Mouse (Mus musculus) spleen, embryonic (tissue): ENCODE measurements at regions not wholly inside any gene's neighbourhood (a gene's known extent, or its start where the extent isn't known, plus 50 kb on each side); places are given as distances from the start of the nearest gene placed in this dataset.

Experiments used
- CTCF ChIA-PET: fragments of 350-600 bp; sonication (Branson Sonifier 250); formaldehyde crosslinking; loops from one replicate; lab custom pipeline; 2022; lab: Charles Lee

- CTCF ChIA-PET = no interaction called here
Measured at GRCm38 (mm10) chr5:42270286-42271076, 202.7 kb downstream of the Gm16223 start.

- CTCF ChIA-PET = interaction anchor here (0.6 kb wide), 1 partner anchor 59 kb away, joined by 5 read pairs; no protein-coding TSS in a partner anchor
Measured at GRCm38 (mm10) chr5:42272001-42272400, 204.2 kb downstream of the Gm16223 start.

GRCm38 (mm10) chr5:42278617-42279296 lies 211.0 kb downstream of the Gm16223 start:
- CTCF ChIA-PET = no interaction called here
